Mouse (Mus musculus) layer of hippocampus, adult 9-10 months (tissue): ENCODE results near the gene Olfr898.

Experiments used
- DNase-seq: peaks from one replicate; pipeline ENCODE4 v3.0.0; 2022; ENCODE audit warnings: low spot score

The Olfr898 gene

GRCm38 (mm10) chr9:38348111-38348510 is at the start of gene Olfr898:
Gene Olfr898 (plus strand): TSS chr9:38348411.
- no peak for DNase-seq

- DNase-seq = no peak
These were observed 19.5 kb upstream of the Olfr898 start, which contains the start of gene Olfr25 for GRCm38 (mm10) chr9:38328760-38329159. Gene Olfr25 (plus strand): TSS chr9:38329060.

GRCm38 (mm10) chr9:38366596-38366995 is 18.4 kb downstream of the Olfr898 start, which contains the start of gene Olfr250:
Gene Olfr250 (plus strand): TSS chr9:38366896.
- no peak for DNase-seq

GRCm38 (mm10) chr9:38376786-38377185 is 28.6 kb downstream of the Olfr898 start, which contains the start of gene Olfr251:
Gene Olfr251 (plus strand): TSS chr9:38377086.
- DNase-seq = no peak

- no peak for DNase-seq
These were observed 53.2 kb downstream of the Olfr898 start, which contains the start of gene Olfr147 for GRCm38 (mm10) chr9:38401398-38401797. Gene Olfr147 (plus strand): TSS chr9:38401698.
